Mouse (Mus musculus): ENCODE data around the gene Elof1.
"Not testable (repeated sequence)": the region's sequence is repeated elsewhere in the genome, so short reads cannot be mapped to it uniquely, and the experiment has no call there.

Elof1 gene

DNA sequence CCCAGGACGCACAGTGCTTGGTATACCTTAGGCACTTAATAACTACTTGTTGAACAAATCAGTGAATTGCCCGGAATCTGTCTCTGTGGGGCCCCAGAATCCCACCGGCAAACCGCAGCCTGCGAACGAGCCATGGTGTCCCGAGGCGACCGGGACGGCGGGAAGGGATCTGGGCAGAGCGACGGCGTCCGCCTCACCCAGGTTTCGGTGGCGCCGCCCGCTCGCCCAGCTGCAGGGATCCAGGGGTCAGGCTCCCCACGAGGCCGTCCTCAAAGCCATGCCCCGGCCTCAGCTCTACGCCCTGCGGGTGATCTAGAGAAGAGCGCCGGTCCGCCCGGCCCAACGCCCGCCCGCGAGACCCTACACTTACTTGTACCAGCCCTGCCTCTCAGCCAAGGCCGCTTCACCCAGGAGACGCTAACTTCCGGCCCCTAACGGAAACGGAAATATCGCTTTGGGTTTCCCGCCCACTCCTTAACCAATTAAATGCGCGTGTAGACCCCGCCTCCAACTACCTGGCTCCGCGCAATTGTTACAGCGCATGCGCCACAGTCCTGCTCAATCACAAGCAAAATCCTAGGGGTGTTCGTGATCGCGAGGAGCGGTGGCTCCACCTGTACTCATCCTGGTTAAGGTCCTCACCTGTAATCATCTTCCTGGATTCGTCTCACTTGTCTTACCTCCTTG lies at the start of gene Elof1:
TSS of gene Elof1 (minus strand) at position 433 of the 687 bp plus-strand sequence.
- DNase-seq: peak; percentile 93 to 96

DNA sequence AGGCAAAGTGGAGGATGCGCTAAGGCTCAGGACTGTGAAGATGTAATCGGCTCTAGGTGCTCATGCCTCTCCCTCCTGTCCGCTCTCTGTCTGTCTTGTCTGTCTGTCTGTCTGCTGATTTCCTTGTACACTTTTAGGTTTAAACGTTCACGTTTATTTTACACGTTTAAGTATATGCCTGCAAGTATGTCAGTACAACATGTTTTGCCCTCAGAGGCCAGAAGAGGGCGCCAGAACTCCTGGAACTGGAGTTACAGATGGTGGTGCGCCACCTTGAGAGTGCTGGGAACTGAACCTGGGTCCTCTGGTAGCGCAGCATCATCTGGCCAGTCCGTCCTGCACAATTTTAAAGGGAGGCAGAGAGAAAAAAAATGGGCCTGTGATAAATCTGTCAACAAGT lies 49.7 kb upstream of the Elof1 start:
- DNase-seq: no peak

DNA sequence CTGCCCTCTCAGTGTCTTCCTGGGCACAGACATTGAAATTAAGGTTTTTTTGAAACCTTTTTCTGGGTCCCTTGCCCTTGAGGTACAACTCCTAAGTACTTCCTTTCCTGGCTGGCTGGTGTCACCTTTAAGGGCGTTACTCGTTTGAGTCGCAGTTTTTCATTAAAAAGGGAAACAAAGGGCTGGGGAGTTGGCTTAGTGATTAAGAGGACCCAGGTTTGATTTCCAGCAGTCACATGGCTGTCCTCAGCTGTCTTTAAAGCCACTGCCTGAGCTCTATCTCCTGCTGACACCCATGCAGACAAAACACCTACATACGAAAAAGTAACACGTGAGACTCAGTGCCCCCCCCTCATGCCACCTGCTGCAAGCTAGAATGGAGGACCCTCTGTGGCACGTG lies 49.0 kb upstream of the Elof1 start:
- no peak for DNase-seq

DNA sequence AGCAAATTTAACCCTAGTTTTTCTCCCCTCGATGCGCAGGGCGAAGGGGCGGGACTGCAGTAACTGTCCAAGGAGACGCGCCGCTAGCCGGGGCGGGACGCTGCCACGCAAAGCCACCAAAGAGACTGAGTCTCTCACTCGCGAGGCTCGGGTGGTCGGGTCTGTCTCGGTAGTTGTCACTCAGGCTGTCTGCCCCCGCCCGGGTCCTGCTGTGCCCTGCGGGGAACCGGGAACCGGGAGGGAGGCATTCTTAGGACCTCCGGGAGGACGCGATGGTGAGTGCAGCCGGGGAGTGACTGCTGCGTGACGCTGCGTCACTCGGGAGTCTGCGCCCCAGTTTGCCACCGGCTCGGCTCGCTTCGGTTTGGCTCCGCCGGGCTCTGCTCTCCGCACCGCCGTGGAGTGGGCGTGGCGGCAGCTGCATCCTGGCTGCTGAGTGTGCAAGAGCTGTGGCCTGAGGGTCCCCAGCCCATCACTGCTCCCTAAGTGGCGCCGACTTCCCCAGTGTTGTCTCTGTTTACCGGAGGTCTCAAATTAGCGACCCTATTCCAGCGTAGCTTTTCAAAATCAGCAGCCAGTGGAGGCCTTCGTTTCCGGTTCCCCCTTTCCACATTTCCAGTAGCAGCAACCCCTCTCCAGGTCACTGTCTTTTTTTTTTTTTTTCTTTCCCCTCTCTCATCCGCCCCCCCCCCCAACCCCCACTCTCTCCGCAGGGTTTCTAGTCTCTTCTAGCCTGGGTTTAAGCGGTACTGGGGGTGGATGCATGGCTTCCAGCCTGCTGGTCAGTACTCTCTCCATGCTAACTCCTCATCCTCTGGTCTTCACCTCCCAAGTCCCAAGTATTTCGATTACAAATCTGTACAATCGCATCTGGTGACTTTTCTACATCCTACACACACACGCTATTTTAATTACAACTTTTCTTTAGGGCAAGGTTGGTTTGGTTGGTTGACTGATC lies 48.0 kb upstream of the Elof1 start:
- DNase-seq: peak; percentile 56 to 67

DNA sequence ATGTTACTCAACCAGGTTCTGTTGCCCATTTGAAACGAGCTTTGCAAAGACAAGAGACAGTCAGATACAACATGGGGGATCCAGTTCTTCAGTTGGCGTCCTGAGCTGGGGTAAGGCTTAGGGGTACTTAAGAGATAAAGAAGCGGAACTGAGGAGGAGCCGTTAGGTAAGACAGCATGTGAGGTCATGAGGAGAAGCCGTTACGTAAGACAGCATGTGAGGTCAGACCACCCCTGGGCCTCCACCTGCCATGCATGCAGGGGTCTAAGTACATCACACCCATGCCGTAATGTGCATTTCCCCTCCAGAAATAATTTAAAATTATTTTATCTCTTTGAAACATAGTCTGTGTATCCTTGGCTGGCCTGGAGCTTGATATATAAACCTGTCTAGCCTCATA lies 45.9 kb upstream of the Elof1 start:
- no peak for DNase-seq

DNA sequence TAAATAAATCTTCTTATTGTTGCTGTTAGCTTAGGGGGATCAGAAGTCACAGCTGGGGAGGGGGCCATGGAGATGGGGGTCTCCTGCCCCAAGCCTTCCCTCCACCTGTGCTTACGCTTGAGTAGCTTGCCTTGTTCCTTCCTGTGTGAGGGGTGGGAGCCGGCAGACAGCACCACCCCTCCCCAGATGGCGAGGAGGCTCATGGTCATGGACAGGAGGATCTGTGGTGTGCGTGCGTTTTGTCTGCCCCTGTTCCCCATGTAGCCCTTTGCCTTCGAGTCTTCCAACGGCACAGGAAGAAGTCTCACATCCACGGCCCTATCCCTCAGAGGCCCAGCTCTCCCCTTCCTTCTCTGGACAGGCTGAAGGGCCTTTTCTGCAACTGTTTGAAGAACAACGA lies 45.3 kb upstream of the Elof1 start:
- DNase-seq: no peak

DNA sequence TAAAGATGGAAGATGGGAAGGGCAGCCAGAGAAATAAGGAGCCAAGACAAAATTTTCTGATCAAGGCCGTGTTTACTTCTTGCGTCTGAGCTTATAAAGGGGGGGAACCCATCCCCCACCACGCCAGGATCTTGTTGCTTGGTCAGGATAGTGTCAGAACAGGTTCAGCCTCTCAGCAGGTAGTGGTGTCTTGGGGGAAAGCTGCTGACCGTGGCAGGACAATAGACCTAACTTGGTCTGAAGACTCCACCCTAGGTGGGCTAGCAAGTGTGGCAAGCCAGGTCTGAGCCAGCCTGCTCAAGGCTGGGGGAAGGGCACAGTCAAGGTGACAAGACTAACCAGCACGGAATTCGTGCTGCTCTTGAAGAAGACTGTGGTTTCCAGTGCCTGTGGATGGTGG lies 44.3 kb upstream of the Elof1 start:
- DNase-seq: no peak

DNA sequence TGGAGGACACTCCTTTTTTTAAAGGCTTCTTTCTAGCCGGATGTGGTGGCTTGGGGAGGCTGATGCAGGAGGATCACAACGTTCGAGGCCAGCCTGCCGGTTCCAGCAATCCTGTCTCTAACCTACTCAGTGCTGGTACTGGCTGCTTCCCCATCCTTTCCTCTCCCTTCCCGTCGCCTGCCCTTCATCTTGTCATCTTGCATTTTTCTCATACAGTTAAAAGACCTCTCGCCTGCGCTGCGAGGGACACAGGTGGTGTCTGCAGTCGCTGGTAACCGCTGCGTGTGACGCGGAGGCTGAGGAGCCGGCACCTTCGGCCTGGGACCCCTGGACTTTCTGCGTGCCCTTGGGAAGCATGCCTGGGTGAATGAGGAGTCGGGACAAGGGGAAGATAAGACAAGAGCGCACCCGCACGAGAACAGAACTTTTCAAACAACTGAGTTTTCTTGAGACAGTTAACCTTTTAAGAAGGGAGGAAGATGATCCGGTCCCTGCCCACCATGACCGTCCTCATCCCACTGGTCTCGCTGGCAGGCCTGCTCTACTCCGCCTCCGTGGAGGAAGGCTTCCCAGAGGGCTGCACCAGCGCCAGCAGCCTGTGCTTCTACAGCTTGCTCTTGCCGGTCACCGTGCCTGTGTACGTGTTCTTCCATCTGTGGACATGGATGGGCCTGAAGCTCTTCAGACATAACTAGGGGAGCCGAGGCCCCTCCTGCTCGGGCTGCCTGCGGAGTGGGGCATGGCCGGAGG lies 40.7 kb upstream of the Elof1 start:
- DNase-seq: peak; percentile 49 to 63

DNA sequence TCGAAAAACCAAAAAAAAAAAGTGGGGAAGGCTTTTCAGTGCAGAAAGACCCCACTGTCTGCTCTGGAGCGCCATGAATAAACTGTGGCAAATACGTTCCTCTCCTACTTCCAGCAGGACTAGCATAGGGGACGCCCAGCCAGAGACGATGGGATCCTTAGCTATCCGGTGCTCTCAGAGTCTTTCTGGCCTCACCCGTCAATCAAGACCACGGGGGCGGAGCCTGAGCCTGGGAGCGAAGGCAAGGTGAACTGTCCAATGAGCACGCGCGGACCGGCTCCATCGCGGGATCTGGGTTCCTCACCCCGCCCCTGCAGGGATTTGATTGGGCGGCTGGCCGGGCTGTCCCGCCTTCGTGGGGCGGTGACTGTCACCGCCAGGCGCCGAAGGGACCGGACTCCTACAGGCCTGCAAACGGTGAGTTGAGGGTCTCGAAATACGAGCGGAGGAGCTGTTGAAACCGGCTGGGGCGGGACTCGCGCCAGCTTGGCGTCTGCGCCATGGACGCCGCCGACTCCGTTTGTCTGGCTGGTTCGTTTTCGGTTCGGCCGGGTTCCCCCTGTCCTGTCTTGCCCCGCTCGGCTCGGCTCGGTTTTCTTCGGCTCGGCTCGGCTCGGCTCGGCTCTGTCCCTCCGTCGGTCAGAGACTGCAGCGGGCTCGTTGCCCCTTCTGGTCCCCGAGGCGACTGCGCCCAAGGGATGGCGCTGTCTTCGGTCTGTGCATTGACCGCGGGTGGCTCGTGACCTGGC lies 39.7 kb upstream of the Elof1 start, which contains the start of gene Pigyl:
TSS of gene Pigyl (plus strand) at position 350 of the 749 bp plus-strand sequence.
- peak; percentile 99 to 100 for DNase-seq

DNA sequence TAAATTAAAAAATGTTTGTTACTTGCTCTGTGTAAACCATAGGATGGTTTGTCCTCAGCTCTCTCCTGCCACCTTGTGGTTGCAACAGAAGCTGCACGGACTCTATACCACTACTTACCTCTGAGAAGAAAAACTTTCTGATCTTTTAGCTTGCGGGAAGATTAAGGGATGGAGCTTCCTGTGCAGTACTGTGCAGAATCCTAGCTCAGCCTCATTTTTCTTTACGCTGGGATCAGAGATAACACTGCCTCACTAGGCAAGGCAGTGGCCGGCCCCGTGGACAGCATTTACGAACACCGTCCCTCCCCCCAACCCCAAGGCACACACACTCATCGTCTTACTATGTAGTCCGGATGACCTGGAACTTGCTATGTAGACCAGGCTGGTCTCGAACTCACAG lies 38.6 kb upstream of the Elof1 start:
- DNase-seq: peak; percentile 70 to 83

DNA sequence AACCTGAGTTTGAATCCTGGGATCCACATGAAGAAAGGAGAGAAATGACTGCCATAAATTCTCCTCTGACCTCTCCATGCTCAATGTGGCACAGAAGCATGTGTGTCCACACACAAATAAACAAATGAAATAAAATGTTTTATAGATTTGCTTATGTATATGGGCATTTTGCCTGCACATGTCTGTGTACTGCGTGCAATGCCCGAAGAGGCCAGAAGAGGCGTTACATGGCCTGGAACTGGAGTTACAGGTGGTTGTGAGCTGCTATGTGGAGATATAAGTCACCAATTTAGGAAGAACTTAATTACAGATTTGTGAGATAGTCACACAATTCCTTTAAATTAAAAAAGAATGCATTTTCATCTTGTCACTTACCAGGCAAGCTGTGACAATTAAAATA lies 36.8 kb upstream of the Elof1 start:
- DNase-seq: no peak

DNA sequence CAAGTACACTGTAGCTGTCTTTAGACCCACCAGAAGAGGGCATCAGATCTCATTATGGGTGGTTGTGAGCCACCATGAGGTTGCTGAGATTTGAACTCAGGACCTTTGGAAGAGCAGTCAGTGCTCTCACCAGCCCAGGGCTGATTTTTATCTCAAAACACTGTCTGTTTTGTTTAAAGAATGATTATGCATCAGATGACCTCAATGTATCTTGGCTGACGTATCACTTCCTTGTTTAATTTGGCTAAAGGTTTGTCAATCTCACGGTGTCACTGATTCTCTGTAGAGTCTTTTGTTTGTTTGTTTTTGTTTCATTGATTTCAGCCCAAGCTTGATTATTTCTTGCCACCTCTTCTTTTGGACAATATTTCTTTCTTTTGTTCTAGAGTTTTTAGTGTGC lies 34.0 kb upstream of the Elof1 start:
- no peak for DNase-seq

DNA sequence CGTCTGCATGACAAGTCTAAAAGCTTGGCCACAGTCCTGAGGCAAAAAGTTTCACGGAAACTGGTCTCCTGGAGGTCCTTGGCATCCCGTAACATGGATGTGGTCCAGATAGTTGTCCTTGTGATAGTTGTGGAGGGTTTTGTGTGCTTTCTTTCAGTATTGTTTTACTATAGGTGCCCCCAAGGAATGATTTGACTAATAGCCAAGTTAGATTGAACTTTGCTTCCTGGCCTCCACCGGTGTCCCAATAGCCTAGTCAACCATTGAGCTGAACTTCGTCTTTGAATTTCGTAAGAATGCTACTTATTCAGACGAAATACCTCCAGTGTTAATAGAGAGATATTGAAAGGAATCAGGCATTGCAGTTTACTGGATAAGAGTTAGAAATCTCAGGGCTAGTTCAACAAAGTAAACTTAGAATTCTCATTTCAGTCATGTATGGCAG lies 33.3 kb upstream of the Elof1 start:
- DNase-seq: not testable (repeated sequence)

DNA sequence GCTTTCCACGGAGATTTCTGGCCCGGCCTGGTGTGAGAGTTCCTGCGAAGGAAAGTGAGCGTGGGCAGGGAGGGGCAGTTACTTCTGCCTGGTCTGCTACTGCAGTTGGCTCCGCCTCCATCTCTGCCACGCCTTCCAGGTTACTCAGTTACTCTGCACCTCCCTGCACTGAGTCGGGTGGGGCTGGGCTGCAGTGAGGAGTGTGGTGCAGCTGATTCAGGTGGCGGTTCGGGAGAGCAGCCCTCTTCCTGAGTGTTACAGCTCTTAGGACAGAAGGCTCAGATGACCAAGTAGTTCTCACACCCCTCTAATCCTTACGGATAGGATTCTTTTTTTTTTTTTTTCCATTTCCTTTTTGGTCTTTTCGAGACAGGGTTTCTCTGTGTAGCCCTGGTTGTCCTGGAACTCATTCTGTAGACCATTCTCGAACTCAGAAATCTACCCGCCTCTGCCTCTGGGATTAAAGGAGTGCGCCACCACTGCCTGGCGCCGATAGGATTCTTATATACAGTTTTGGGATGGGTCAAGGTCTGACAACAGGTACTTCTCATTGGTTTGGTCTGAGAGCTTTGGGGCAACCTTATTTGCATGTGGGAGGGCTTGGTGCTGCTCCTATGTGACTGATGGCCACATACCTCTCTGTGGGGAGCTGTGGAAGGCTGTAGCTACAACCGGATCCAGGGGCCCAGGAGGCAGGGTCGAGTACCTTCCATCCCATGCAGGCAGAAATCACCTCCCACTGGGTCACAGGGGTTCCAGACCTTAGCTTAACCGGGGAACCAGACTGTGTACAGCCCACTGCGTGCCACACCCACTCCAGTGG lies 32.7 kb upstream of the Elof1 start:
- DNase-seq: no peak

DNA sequence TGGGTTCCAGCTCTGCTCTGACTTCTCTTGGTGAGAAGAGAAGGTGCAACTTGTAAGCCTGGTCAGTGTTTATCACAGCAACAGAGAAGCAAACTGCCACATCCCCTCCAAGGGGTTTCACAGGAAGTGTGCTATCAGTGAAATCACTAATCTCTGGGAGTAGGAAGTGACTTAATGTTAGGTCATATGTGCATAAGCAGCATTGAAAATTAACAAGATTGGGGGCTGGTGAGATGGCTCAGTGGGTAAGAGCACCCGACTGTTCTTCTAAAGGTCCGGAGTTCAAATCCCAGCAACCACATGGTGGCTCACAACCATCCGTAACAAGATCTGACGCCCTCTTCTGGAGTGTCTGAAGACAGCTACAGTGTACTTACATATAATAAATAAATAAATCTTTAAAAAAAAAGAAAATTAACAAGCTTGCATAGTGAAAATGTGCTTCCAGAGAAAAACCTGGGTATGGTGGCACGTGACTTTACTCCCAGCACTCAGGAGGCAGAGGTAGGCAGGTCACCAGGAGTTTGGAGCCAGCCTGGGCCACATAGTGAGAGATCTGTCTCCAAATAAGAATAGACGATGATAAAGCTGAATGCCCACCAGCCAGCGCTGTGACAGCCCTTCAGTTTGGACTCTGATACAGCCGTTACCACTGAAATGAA lies 27.5 kb upstream of the Elof1 start:
- no peak for DNase-seq

DNA sequence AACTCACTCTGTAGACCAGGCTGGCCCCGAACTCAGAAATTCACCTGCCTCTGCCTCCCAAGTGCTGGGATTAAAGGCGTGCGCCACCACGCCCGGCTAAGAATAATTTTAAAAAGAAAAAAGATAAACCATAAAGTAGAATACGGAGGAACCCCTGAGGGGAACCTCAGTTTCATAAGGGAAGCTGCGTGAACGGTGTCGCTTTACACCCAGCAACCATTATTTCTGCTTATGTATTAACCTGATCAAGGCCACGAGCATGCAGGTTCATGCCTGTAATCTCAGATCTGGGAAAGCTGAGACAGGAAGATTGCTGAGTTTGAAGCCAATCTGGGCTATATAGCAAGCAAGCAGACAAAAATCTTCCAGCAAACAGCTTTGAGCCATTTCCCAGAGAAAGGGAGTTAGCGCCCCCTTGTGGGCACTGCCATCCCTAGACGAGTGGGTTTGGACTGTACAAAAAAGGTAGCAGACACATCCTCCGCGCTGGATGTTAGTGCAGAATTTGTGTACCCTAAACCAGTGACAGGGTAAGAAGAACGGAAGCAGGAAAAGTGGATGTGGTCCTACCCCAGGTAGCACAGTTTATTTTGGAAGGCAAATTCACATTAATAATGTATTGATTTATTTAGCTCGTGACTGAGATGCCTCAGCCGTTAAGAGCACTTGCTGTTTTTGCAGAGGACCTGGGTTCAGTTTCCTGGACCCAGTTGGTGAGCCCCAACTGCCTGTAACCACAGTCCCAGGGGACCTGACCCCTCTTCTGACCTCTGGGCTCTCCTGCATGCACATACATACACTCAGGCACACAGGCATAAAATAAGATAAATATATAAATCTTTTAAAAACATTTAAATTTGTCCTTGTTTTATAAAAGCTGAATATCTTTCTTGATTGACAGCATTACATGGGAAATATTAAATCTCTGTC lies 26.4 kb upstream of the Elof1 start:
- DNase-seq: peak; percentile 93 to 96

DNA sequence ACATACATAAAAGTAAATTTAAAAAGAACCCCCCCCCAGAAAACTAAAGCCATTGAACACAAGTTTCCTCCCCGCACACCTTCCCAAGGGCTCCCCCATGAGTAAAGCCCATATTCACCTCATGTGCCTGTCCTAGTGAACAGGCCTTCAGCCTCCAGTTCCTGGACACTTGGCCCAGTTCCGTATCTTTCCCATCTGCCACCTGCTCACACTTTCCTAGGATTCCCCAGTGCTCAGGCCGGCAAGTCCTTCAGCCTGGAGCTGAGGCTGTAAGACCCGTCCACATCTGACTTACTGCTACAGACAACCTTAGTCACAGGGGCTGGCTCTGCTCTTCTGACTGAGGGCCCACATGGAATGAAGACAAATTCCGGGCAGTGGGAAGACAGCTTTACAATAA lies 22.8 kb upstream of the Elof1 start:
- peak; percentile 71 to 81 for DNase-seq

DNA sequence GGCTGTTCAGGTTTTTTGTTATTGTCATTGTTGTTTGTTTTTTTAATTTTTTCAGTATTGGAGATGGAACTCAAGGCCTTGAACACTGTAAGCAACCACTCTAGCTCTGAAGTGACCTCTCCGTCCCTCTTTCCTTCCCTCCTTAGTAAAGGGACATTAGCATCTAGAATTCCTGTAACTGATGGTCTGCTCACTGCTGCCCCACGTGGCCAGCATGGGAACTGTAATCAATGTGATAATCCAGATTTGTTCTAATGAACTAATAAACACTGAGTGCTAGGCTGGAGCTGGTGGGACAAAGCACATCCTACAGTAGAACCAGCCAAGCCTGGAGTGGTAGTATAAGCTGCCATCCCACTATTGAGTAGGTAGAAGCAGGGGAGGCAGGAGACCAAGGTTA lies 21.5 kb upstream of the Elof1 start:
- DNase-seq: peak; percentile 61 to 74

DNA sequence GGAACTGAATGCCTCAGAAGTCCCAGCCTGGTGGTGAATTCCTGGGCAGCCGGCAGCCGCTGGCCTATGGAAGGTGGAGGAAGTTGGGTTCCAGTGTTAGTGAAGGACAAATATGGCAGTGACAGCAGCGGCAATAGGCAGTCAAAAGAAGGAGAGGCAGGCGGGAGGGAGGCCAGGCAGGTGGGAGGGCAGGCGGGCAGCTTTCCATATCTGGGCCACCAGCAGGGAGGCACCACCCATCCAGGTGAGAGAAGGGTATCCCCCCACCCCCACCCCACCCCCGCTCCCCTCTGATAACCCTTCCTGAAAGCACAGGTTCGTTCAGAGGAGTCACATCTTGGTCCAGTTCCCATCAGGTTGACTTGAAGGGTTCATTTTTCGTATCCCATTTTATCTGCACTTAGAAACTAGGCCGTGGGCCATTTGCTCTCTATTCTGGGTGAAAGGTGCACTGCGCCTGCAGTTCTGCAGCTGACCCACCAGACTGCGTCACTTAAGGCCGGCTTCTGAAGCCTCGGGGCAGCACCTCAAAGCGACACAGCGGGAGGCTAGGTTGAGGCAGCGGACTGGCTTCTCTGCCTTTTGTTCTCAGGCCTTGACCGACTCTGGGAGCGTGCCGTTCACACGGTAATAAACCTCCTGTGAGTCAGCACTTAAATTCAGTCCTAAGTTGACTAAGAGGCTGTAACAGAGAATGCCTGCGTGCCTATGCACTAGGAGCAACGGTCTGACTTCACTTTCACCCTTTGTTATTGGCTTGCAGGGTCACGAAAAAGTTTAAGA lies 20.0 kb upstream of the Elof1 start:
- no peak for DNase-seq
